Mouse (Mus musculus) T-helper 2 cell (primary cell): ENCODE measurements around the gene Tigd4.
"Not testable (repeated sequence)": the region's sequence is repeated elsewhere in the genome, so short reads cannot be mapped to it uniquely, and the experiment has no call there.

Experiments
- in situ Hi-C: fragments of 300-600 bp; cut with MboI, MseI; formaldehyde crosslinking; loops from one replicate; pipeline ENCODE4 v1.15.1; 2025; ENCODE audit warnings: high pct_unique_total_duplicates

Tigd4 gene

DNA sequence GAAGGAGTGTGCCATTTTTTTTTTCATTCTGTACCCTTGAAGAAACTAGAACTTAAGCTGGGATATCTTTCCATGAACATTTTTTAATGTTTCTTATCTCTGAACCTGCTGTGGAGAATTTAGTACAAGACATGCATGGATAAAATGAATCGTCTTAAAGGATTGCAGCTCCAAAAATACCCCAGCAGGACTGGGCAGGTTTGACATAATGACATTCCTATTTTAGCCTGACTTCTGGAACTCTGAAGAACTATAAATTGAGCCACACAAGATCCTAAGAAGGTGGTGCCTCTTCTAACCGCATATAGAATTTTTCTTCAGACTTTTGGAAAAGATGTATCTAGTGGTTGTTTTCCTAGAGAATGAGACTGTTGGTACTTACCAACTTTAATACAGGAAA lies at the start of gene Tigd4:
Tigd4 (plus strand) TSS at position 301 of the 400 bp plus-strand sequence.
- in situ Hi-C loops: loop anchor here (5.0 to 25.0 kb wide), 2 partner anchors 79 to 1531 kb away; partner anchors contain the start of gene Plrg1

- in situ Hi-C loops: no loop called here
These were observed 46.2 kb upstream of the Tigd4 start for GRCm38 (mm10) chr3:84547177-84547576.

DNA sequence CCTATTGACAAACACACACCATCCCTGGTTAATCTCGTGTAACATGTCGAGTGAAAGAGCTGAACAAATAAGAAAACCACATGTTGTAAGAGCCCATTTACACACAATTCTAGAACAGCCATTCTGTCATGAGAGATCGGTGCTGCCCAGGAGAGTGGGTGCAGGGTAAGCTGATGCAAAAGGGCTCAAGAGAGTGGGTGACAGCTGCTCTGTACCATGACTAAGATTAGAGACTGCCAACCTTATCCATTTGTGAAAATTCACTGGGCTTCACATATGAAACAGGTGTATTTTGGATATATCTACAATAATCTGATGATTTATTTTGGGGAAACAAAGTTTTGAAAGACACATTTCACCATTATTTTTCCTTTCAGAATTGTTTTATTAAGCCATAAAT lies 37.6 kb upstream of the Tigd4 start:
- in situ Hi-C loops: no loop called here

- in situ Hi-C loops: no loop called here
These were observed 35.1 kb upstream of the Tigd4 start for GRCm38 (mm10) chr3:84558301-84558700.

- in situ Hi-C loops: not testable (repeated sequence)
These were observed 30.5 kb upstream of the Tigd4 start for GRCm38 (mm10) chr3:84562911-84563310.

GRCm38 (mm10) chr3:84563415-84563814 lies 30.0 kb upstream of the Tigd4 start:
- in situ Hi-C loops: no loop called here

- in situ Hi-C loops: no loop called here
These were observed 24.8 kb upstream of the Tigd4 start for GRCm38 (mm10) chr3:84568540-84568939.

DNA sequence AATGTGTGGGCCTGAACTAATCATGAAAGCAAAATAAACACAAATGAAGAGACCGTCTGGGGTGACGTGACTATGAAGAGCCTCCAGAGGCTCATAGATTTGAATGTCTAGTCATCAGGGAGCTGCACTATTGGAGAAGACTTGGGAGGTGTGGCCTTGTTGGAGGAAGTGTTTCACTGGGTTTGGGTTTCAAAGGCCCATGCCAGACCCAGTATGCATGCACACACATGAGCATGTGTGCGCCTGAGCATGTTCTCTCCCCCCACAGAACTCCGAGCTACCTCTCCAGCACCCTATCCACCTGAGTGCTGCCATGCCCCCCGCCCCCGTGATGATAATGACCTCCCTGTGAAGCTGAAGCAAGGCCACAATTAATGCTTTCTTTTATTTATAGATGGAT lies 23.8 kb upstream of the Tigd4 start:
- in situ Hi-C loops: no loop called here

GRCm38 (mm10) chr3:84570501-84570900 lies 22.9 kb upstream of the Tigd4 start:
- in situ Hi-C loops: no loop called here

- in situ Hi-C loops: loop anchor here (25.0 kb wide), 1 partner anchor 1518 kb away; the partner anchor contains the start of gene Plrg1
These were observed 12.7 kb upstream of the Tigd4 start for GRCm38 (mm10) chr3:84580716-84581115.

DNA sequence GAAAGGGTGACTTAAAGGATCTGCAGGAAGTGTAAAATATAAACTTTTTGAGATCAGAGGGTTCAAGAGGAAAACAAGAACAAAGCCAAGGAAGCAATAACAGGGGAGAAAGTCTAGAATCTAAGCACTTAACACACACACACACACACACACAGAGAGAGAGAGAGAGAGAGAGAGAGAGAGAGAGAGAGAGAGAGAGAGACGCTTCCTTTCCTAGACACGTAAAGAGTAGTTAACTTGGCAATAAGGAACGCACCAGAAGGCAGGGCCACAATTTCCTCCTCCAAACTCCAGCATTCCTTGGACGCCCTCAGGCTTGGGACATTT lies 11.7 kb upstream of the Tigd4 start:
- in situ Hi-C loops: loop anchor here (25.0 kb wide), 1 partner anchor 1519 kb away; the partner anchor contains the start of gene Plrg1

- in situ Hi-C loops: loop anchor here (25.0 kb wide), 1 partner anchor 1520 kb away; the partner anchor contains the start of gene Plrg1
These were observed 11.1 kb upstream of the Tigd4 start, which contains the start of gene Arfip1 for GRCm38 (mm10) chr3:84582023-84582912. Gene Arfip1 (minus strand): TSS chr3:84582625.

DNA sequence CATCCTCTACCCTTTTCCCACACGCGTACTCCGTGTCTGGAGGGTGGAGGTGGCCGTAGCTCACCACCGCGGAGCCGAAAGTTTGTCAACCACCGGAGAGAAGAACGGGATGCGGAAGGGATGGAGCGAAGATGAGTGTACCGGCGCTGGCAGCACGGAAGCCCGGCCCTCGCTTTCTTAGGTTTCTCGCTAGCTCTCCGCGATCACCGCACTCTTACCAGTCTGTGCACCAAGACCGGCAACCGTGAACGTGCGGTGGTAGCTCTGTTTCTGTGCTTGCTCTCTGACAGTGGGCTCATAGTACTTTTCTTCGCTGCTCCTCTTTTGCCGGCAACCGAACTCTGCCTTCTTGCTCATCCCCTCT lies 10.5 kb upstream of the Tigd4 start:
- in situ Hi-C loops: loop anchor here (25.0 kb wide), 1 partner anchor 1521 kb away; the partner anchor contains the start of gene Plrg1

- in situ Hi-C loops: loop anchor here (25.0 kb wide), 1 partner anchor 1524 kb away; the partner anchor contains the start of gene Plrg1
These were observed 6.6 kb upstream of the Tigd4 start for GRCm38 (mm10) chr3:84586736-84587135.

DNA sequence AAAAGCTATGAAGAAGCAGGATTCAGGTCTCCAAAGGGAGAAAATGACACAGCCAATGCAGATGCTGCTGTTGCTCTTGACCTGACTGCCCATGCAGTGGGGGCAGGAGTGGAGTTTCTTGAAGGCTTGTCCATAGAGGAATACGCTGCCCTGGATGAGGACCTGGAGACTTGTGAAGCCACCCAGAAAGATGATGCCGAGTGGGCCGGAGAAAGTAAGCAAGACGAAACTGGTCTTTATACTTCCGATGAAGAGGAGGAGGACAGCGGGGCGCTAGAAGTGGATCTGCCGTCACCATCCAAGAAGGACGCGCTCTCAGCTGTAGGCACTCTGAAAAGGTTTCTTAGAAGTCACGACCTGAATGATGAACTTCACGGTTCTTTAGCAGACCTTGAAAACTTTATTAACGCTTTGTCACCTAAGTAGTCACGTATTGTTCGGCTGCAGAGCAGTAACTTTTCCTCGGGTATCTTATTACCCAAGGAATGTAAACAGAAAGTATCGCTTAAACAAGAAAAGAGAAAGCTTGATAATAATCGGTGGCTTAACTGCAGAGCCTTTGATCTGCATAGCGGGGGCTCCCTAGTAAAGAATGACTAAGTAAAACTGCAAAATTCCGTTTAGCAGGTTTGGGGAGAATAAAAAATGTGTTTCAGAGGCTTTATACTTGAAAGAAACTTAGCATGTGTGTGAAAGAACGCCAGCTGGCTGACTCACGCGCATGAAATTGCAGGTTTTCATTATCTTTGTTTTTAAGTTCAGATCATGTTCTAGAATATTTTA lies 1.7 kb downstream of the Tigd4 start:
- in situ Hi-C loops: loop anchor here (5.0 to 25.0 kb wide), 2 partner anchors 77 to 1533 kb away; partner anchors contain the start of gene Plrg1

- in situ Hi-C loops: loop anchor here (25.0 kb wide), 1 partner anchor 1533 kb away; the partner anchor contains the start of gene Plrg1
These were observed 2.4 kb downstream of the Tigd4 start for GRCm38 (mm10) chr3:84595677-84596234.

DNA sequence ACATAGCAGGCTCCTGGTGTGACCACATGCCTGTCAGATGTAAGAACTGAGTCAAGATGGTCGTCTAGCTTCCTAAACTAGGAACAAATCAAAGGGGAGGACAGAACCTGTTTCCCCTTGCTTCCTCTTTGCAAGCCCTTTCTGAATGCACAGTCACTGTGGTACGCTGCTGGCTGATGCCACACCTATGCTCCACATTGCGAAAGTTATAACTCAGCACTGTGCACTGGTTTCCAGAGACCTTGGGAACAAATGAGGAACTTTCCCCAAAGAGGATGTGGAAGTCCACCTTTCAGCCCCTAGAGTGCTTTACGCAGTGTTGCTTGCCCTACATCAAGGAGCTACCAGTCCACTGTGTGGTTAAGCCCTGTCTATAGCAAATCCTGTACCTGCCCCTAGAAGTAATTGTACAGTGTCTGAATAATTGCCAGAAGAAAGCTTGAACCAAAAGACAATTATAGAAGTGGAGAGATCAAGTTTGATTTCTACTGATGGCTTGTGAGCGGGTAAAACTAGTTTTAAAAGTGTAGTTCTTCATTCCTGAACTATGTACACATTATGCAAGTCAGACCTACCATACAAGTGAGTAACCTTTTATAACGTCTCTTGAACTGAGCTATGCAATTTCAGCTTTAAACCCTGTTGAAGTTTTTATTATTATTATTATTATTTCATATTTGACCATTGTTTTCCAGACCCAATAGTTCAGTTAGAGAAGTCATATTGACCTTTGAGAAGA lies 4.8 kb downstream of the Tigd4 start:
- in situ Hi-C loops: loop anchor here (25.0 kb wide), 1 partner anchor 1536 kb away; the partner anchor contains the start of gene Plrg1

DNA sequence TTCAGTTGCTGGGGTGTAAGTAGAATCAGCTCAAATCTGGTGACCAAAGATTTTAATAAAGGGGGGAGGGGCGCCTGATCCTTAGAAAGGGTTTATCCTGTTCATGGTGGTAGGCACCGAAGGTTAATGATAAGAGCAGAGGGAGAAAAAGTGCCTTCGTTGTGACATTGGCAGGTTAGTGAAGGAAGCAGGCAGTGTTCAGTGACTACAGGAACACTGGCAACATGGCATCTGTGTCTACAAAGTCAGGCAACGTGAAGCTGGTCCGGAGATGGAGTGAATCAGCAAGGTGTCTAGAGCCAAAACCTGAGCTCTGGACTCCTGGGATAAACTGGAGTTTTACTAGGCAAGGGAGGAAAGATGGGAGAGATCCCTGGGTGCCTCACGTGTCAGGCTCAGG lies 5.4 kb downstream of the Tigd4 start:
- in situ Hi-C loops: loop anchor here (25.0 kb wide), 1 partner anchor 1536 kb away; the partner anchor contains the start of gene Plrg1

DNA sequence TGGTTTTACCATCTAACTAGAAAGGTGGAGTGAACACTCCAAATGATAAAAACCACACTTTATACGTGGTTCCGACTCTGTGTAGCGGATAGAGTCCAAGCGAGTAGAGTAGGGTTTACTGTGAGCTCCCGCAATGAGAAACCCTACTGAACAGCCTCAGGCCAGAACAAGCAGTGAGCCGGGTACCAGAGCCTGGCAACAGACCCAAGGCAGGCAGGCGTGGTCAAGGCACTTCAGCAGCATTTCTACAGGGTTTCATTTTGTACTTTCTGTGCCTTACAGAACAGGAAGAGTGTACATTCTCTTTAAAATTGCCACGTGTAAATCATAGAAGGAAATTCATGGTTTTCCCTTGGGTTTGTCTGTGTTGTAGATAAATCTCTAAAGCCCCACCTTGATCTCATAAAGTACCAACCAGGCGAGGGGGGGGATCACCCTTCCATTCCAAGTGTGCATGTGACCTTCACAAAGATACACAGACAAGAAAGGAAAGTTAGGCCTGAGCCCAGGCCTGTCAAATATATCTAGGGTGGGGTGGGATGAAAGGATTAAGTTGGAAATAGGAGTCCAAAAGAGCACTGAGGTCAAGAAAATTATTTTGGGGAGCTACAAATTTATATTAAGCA lies 8.6 kb downstream of the Tigd4 start:
- in situ Hi-C loops: loop anchor here (25.0 kb wide), 1 partner anchor 1510 kb away; no protein-coding TSS in a partner anchor

GRCm38 (mm10) chr3:84602759-84603158 lies 9.4 kb downstream of the Tigd4 start:
- in situ Hi-C loops: loop anchor here (25.0 kb wide), 1 partner anchor 1510 kb away; no protein-coding TSS in a partner anchor
